Mouse (Mus musculus) left cerebral cortex, adult 8-10 months (tissue): ENCODE data around the gene Slc44a3. TPM values are rescaled to one million over a fixed set of nuclear protein-coding genes. Genes with fewer than 3 reads are reported as not detected.

Experiments
- DNase-seq, 2 experiments: peaks; one replicate each; pipeline ENCODE4 v3.0.0; 2022; ENCODE audit warnings: low spot score in 2 of 2
- total RNA-seq, 4 experiments: library from RNA; stranded (reverse); gene quantifications; 2 replicates each; pipeline ENCODE4 v1.2.4; 2022

The Slc44a3 gene
- total RNA-seq, 4 experiments from 2014 or later = 0.19 to 0.41 TPM; not detected in 2

DNA sequence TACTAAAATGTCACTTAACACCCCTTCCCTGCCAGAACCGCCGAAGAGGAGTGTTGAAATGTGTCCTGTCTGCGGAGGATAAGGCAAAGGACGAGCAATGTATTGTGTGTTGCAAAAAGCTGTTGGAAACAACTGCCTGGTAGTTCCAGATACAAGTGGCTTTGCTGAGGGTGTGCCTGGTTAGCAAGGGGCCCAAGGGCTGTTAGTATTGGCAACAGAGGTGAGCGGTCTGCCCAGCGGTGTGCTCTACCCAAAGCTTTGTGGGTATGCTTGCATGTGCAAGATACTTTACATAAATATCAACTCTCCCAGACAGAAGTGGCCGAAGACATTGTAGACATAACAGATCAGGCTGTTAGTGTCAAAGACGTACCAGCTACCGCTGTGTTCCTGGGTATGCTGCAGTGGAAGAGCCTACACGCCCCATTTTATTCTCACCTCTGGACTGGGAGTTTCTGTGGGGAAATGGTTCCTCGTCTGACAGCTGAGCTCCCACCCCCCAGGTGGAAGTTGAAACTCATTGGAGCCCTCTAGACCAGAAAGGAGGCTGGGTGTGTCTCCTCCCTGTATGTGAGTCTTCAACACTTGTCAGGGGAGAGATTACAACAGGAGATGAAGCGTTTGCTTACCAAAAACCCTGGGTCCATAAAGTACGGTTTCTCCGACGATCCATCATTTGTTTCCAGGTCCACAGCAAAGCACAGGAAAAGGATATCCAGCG is 71.6 kb downstream of the Slc44a3 start:
- no peak for DNase-seq

DNA sequence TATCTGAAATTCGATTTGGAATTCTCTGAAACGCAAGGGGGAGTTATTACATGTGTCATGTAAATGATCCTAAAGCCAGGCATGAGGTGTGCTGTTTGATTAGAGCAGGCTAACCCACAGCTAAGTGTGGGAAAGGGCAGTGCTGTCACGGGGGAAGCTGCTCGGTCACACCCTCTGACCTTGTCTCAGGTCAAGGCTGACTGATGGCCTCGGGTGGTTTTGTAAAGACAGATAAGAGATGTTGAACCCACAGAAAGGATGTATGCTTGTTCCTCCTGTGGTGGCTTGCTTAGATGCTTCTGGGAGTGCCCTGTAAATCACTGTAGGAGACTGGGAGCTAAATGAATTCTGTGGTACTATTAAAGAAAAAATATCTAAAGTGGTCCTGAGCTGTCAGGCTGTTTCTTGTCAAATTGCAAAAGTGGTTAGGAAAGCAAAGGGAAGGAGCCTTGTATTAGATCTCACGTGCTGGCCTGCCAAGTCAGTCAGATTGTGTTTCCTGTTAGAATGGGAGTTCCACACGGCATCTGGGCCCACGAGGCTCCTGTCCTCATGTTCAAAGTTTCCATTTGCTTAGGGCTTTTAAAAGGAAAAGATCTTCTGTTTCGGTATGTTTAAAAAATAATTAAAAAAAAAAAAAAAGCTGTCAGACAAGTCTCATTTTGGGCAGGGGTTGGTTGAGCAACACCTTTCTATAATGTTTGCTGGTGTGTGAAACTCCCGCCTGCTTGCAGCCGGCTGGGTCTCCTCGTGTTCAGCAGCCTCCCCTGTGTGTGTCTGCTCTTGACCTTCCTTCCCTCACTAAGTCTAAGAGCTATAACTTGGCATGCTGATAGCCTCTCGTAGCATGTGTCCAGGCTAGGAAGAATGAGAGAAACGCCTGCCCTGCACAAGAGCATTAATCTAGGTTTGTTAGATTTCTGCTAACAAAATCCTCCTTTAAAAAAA is 73.4 kb downstream of the Slc44a3 start:
- no peak for DNase-seq

DNA sequence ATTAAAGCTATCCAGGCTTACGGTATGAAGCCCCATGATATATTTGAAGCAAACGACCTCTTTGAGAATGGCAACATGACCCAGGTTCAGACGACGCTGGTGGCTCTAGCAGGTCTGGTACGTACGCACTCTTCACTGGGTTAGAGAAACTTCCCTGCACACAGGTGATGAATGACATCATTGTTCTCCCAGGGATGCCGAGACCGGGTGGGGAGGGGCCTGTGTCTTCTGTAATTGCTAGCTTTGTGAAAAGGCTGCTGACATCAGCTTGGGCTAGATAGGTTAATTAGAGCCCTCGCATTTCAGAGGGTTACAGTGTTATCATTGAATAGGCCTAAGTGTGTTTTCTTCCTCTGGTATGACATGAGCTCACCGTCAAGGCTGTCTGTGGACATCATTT is 80.8 kb downstream of the Slc44a3 start:
- DNase-seq = no peak

DNA sequence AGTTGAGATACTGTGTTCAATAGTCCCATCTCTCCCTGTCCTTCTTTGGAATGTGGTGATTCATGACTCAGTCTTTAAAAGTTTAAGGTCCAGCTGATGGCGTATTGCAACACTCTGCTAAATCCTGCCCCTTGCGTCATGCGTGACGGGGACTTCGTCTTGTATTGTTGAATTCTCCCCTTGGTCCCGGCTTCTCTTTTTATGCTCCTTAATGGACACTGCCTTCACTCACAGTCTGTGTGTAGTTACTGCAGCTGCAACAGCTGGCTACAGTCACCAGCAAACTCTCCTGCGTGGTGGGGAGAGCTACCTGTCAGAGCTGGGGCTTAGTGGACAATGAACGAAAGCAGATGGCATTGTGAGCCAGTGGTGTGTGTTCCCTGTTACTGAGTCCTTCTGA is 82.7 kb downstream of the Slc44a3 start:
- no peak for DNase-seq

DNA sequence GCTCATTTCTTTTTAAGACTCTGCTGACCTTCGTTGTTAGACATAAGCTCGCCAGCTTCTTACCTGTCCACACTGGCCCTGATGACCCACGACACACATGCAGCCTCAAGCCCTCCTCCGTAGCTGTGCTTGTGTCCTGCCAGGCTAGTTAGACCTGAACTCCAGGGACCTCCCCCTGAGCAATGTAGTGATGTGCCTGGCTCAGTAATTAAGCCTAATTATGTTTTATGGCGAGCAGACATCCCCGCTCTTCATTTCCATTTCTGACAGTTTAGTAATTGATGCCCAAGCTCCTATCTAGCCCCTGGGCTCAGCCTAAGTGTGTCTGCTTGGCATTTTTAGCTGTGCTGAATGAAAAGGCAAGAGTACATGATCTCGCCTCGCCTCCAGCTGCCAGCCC is 83.6 kb downstream of the Slc44a3 start:
- DNase-seq = no peak

DNA sequence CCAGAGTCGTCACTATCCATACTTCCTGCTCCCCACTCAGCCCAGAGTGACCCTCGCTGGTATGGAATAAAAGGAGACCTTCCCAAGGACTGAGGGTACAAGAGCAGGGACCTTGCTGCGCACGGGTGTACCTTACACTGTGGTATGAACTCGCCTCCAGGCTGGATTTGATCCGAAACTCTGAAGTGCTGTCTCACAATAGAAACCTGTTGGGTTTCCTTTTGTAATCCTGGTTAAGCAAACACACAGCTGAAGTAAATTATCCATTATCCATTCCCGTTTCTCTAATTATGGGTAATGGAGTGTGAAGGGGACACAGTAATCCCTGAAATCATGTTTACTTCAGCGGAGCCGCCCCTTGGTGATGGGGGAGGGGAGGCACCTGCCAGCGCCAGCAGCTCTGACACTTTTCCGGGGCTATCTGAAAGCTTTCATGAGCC is 84.2 kb downstream of the Slc44a3 start:
- no peak for DNase-seq

DNA sequence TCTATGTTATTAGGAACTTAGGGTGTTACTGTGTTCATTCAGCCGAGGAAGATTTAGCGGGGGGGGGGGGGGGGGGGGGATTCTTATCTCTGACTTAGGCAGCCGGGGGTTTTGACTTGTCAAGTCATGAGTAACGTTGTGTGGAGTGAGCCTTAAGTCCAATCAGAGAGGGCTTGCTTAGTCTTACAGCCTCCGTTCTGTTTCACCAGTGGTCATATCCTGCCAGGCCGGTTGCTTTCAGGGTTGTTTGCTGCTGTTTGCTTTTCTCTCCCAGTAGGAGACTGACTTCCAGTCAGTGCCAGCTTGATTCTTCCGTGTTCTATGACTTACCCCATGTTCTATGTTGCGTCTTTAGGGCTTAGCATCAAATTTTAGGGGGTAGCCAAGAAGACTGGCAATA is 85.8 kb downstream of the Slc44a3 start:
- no peak for DNase-seq

DNA sequence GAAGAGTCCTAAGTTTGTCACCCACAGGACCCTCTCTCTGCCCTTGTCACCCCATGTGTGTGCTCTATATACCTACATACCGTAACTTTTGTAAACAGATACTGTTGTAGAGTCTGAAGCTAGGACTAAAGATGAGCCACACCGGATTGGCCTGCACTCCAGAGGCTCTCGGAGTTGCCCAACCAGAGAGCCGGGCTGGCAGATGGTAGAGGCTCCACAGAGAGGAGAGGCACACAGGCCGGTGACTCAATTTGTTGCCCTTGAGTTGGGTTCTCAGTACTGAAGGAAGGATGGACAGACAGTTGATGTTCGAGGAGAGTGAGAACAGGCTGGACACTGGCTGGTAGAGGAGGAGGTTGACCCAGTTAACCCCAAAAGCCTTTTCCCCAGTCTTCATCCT is 87.8 kb downstream of the Slc44a3 start:
- no peak for DNase-seq

DNA sequence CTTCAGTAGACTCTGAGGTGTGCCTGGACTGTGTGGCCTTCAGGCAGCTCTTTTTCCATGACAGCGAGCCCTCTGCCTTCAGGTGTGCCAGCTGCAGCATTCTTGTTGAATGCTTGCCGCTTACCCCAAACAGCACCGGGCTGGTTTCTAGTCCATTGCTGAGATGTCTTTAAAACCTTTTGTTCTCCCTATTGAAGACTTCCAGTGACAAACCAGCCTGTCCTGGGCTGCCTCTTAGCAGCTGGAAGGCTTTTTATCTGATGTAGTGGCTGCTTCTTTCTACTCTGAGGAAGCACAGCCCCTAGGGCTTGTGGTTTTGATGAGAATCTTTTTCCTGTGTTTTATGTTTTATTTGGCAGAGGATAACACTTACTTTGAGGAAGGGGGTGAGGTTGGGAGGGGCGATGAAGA is 88.3 kb downstream of the Slc44a3 start:
- no peak for DNase-seq

DNA sequence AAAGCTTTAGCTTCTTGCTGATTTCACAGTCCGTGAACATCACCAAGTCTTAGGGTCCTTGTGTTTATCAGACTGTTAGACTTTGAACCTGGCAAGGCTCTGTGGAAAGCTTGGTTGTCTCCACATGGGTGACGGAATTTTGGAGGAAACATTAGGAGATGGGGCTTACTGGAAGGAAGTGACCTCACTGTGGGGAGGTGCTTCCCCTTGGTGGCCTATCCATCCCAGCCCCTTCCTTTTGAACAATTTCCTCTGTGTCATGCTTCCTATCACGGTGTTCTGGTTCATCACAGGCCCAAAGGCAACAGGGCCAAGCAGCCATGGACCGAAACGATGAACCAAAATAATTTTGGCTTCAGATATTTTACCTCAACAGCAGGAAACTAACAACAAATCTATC is 89.9 kb downstream of the Slc44a3 start:
- DNase-seq = no peak

DNA sequence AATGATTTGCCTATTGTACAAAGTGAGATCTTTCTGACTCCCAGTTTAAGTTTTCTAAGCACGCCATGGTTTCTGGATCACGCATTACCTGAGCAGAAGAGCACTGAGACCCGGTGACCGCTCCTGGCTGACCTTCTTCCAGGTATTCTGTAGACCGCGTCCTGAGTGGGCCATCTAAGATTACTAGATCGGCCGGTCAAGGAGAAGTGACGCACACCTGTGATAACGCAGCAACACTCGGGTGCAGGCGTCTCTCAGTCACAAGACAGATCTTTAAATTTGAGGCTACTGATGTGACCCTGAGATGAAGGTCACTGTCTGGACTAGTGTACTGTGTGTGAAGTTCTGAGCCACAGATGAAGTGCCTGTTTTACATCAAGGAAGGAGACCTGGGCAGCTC is 90.7 kb downstream of the Slc44a3 start:
- DNase-seq = no peak

DNA sequence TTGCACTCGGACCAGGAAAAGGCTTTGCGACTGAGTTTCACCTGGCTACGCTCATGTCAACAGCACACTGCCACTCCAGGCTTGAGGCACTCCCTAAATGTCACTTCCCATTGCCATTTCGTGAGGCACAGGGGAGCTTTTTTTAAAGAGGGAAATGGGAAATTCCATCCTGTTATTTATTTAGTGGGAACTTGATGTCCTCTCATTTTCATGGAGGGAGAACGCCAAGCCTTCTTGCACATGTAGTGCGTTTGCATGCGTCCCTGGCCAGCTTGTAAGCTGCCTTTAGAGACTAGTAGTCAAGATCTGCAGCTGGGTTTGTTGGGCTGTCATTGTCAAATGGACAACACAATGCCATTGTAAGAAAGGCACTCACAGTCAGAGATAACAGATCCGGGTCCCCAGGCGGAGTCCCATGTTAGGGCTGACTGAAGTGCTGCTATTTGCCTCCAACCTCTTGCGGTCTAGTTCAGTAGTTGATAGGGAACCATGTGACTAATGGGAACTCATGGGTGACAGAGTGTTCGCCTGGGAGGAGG is 92.5 kb downstream of the Slc44a3 start:
- no peak for DNase-seq

DNA sequence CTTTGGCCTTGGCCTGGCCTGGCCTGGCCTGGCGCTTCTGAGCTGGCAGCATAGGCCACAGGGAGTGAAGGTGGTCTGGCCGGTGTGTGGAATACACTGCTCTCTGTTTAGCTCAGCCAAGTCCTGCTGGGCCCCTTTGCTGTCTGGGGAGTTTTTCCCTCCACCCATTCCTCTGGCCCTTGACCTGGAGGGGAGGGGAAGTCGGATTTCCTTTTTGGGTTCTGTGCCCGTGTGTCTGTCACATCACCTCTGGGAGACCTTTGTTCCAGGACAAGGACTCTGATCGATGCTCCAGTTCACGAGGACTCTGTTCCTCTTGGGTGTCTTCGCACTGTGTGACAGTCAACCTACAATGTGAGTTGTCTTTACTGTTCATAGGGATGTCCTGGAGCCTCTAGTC is 94.2 kb downstream of the Slc44a3 start:
- DNase-seq = no peak

DNA sequence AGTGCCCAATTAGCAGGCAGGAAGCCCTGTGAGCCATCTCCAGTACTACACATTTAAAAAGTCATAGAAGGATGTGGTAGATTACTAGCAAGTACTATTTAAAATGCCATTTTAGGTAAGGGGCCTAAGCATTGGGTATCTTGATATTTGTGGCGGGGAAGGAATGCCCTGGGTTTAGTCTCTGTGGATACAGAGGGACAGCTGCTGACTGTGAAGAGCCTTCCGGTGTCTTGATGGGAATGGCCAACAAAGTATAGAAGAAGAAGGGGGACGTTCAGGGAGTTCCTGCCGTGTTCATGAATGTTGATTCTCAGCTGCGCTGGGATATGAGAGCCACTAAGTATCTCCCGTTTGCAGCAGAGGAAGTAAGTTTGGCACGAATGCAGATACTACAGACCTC is 95.1 kb downstream of the Slc44a3 start:
- no peak for DNase-seq

DNA sequence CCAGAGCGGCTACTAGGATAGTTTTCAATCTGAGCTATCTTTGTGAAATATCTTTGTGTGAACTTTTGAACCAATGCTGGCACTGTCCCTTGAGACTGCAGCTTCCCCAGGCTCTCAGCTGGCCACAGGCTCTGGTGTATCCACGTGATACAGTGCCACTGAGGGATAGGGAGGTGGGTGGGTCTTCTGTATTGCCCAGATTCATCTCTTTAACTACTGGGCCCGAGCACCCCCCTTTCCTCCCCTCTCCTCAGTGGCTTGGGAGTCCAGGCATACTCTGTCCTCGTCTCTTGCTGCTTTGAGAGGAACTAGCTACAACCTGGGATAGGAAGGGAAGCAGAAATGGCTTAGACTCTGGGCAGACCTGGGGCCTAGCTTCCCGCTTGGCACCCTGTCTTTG is 96.9 kb downstream of the Slc44a3 start:
- DNase-seq = no peak

DNA sequence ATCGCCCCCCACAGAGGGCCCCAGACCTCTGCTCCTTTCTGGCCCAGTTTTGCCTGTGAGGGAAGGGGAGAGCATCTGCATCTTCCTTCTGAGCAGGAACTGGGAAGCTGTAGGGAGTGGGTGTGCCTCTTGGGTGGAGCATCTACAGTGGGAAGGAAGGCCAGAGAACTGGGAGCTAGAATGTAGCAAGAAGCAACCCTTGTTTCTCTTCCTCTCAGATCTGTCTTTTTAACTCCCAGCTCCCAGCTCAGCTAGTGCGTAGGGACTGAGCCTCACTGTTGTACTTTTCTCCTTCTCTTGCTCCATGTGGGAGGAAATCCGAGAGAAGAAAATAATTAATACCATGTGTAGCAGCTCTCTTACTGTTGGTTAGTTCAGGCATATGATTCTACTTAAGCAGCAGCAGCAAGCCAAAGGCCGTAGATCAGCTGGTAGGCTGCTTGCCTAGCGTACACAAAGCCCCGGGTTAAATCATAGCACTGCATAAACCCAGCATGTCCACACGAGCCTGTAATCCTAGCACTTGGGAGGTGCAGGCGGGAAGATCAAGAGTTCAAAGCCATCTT is 98.2 kb downstream of the Slc44a3 start:
- no peak for DNase-seq

DNA sequence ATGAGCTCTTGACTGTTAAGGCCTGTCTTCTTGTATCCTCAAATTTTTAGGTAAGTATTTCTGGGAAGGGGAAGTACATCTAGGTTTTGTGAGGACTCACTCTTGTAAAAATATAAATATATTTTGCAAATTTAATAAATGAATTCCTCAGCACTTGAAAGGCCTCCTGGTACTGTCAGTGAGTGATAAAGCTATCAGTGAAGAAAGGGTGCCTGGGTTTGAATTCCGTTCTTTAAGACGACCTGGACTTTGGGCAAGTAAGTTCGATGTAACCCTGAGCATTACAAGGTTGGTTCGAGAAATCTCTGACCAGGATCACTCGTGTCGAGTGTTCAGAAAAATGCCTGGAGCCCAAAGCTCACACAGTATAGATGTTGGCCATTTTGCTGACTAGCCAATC is 98.8 kb downstream of the Slc44a3 start:
- DNase-seq = no peak

DNA sequence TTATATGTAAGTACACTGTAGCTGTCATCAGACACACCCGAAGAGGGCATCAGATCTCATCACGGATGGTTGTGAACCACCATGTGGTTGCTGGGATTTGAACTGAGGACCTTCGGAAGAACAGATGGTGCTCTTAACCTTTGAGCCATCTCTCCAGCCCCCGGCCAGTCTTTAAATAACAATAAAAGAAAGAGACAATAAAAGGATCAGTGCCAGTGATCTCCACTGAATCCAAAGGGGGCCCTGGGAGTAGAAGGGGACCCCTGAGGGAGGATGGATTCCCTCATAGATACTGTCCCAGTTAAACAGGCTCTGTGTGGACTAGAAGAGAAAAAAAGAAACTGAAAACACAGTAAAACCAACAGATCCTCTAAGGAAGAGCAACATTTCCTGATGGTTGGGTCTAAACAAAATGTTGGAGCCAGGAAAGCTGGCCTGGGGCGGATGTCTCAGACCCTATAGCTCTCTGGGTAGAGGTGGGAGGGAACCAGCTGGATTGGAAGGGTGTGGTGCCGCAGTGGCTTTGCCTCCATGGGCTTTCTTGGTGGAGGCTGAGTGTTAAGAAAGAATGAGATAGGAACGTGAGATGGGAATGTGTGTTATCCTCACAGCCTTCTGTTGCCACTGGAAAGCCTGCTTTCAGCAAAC is 101.8 kb downstream of the Slc44a3 start:
- no peak for DNase-seq

DNA sequence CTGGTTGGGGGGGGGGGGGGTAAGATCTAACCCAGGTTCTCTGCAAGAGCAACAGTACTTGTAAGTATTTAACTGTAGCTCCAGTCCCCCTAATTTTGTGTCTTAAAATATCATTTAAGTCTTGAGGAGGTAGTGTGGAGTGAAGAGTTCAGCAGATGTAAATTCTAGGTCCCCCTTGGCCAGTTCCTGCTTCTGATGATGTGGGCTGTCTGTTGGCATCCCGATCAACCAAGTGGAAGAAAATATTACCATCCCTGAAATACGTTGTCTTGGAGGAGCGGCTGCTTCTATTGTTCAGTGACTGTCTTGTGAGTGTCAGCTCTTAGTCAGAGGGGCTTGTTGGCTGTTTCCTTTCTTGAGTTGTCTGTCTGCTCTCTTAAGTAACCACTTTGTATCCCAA is 102.7 kb downstream of the Slc44a3 start:
- DNase-seq = no peak

DNA sequence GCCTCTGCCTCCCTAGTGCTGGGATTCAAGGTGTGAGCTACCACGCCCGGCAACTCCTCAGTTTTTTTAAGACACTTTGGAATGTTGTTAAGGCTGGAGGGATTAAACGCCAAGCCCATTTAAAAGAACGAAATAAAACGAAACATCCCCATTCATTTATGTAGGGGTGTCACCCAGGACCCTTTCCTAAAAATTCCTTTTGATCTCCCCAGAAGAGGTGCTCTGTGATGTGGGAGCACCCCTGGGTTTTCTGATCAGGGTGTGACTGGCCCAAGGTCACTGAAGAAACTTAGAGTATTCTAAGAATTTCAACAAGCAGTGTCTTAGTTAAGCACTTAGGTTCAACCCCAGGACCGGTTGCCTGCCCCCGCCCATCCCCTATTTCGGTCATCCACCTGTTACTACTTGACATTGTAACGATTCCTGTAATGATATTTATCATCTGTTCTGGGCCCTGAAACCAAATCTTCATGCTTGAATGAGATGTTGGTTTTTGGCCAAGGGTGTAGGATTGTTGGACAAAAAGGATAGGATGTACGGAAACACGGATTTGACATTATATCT is 103.4 kb downstream of the Slc44a3 start:
- DNase-seq = no peak

DNA sequence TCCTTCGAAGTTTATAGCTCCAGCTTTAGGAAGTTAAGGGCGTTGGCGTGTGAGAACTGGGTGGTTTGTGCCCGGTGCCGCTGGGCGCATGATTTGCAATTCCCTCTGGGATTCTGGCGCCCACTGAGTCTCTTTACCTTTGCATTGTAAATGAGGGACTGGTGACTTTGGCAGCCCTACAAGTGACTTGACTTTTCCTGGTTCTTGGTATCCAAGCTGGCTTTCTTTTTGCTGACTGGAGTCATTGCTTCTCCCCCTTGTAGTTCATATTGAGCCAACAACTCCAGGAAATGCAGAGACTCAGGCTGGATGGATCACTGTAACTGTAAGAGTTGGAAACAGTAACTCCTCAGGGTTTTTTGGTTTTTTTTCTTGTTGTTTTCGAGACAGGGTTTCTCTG is 104.0 kb downstream of the Slc44a3 start:
- DNase-seq = no peak
